Mouse (Mus musculus): ENCODE data around the gene Pnma1. TPM values are rescaled to one million over a fixed set of nuclear protein-coding genes. Genes with fewer than 3 reads are reported as not detected.
A peak's percentile ranks its signal among the peaks of the same experiment; 100 is the strongest.

Gene Pnma1
- polyA plus RNA-seq, 2 experiments, result 0.39 to 0.55 TPM

- no peak overlapping the region for H3K27ac ChIP-seq (replicated peaks; ENCODE audit: low read depth, low read length)
- peaks cover 75% of the 10 kb centered on the region for H3K4me1 ChIP-seq (ENCODE audit: control insufficient read depth, insufficient read depth, low read length)
- 42% methylated on average over 1 of the region's 1 CpGs for WGBS
Measured at GRCm38 (mm10) chr12:84178052-84178451, 29.8 kb upstream of the Pnma1 start.

GRCm38 (mm10) chr12:84176886-84177765 is 28.8 kb upstream of the Pnma1 start:
- no peak overlapping the region for H3K9ac ChIP-seq (ENCODE audit: low read depth, low read length, severe bottlenecking)
- 50% methylated on average over 6 of the region's 6 CpGs for WGBS

More at GRCm38 (mm10) chr12:84178052-84178451, 29.8 kb upstream of the Pnma1 start:
- Histone ChIP-seq H3K27me3 (ENCODE audit: control insufficient read depth, insufficient read depth, low read length) (no peaks in the 10 kb centered on the region), H3K4me2 (replicated peaks; ENCODE audit: low read depth, low read length, severe bottlenecking) (no peak overlapping the region), H3K9ac (ENCODE audit: low read depth, low read length, severe bottlenecking) (no peak overlapping the region), H3K36me3 (ENCODE audit: control insufficient read depth, insufficient read depth, low read length) (peaks cover 12% of the 10 kb centered on the region), H3K9me3 (ENCODE audit: control insufficient read depth, low read length) (no peaks in the 10 kb centered on the region), H3K4me3 (replicated peaks; ENCODE audit: low read length) (no peak overlapping the region)
- ATAC-seq (ENCODE audit: low FRiP score, low read depth), result no peak
- no peak for DNase-seq (ENCODE audit: low spot score)
- no peak for TF ChIP-seq POLR2A (IDR thresholded peaks at IDR 0.05; ENCODE audit: borderline replicate concordance, extremely low read depth, insufficient read depth, insufficient read length)

GRCm38 (mm10) chr12:84176126-84176769 is 28.0 kb upstream of the Pnma1 start:
- no peaks in the 10 kb centered on the region for H3K27me3 ChIP-seq (ENCODE audit: control insufficient read depth, insufficient read depth, low read length)
- H3K9me3 ChIP-seq (ENCODE audit: control insufficient read depth, low read length), result no peaks in the 10 kb centered on the region
- peak; percentile 58 for DNase-seq (ENCODE audit: low spot score)
- H3K36me3 ChIP-seq (ENCODE audit: control insufficient read depth, insufficient read depth, low read length), result peaks cover 28% of the 10 kb centered on the region
- no peak; the same call in 1 of the 2 replicates for ATAC-seq (ENCODE audit: low FRiP score, low read depth)
- WGBS, result 6% methylated on average over 13 of the region's 13 CpGs
- peak overlapping the region; percentile 70 for H3K4me2 ChIP-seq (replicated peaks; ENCODE audit: low read depth, low read length, severe bottlenecking)
- peak overlapping the region; percentile 87 for H3K27ac ChIP-seq (replicated peaks; ENCODE audit: low read depth, low read length)
- H3K4me1 ChIP-seq (ENCODE audit: control insufficient read depth, insufficient read depth, low read length), result peaks cover 64% of the 10 kb centered on the region
- peak overlapping the region; percentile 42 for H3K4me3 ChIP-seq (replicated peaks; ENCODE audit: low read length)
- peak overlapping the region; percentile 63 for H3K9ac ChIP-seq (ENCODE audit: low read depth, low read length, severe bottlenecking)
- no peak for TF ChIP-seq POLR2A (IDR thresholded peaks at IDR 0.05; ENCODE audit: borderline replicate concordance, extremely low read depth, insufficient read depth, insufficient read length)

More at GRCm38 (mm10) chr12:84176886-84177765, 28.8 kb upstream of the Pnma1 start:
- Histone ChIP-seq H3K27ac (replicated peaks; ENCODE audit: low read depth, low read length) (peak overlapping the region; percentile 87), H3K9me3 (ENCODE audit: control insufficient read depth, low read length) (no peaks in the 10 kb centered on the region), H3K4me3 (replicated peaks; ENCODE audit: low read length) (no peak overlapping the region), H3K4me2 (replicated peaks; ENCODE audit: low read depth, low read length, severe bottlenecking) (peak overlapping the region; percentile 70; the same call in 1 of the 2 replicates), H3K27me3 (ENCODE audit: control insufficient read depth, insufficient read depth, low read length) (no peaks in the 10 kb centered on the region), H3K36me3 (ENCODE audit: control insufficient read depth, insufficient read depth, low read length) (peaks cover 20% of the 10 kb centered on the region), H3K4me1 (ENCODE audit: control insufficient read depth, insufficient read depth, low read length) (peaks cover 73% of the 10 kb centered on the region)
- DNase-seq (ENCODE audit: low spot score) (no peak), ATAC-seq (ENCODE audit: low FRiP score, low read depth) (no peak)
- no peak for TF ChIP-seq POLR2A (IDR thresholded peaks at IDR 0.05; ENCODE audit: borderline replicate concordance, extremely low read depth, insufficient read depth, insufficient read length)

GRCm38 (mm10) chr12:84175659-84176061 is 27.4 kb upstream of the Pnma1 start:
- under 1% methylated on average over 13 of the region's 20 CpGs for WGBS
- H3K9ac ChIP-seq (ENCODE audit: low read depth, low read length, severe bottlenecking), result peak overlapping the region; percentile 63
- no peaks in the 10 kb centered on the region for H3K9me3 ChIP-seq (ENCODE audit: control insufficient read depth, low read length)
- peak overlapping the region; percentile 87 for H3K27ac ChIP-seq (replicated peaks; ENCODE audit: low read depth, low read length)
- DNase-seq (ENCODE audit: low spot score), result peak; percentile 82
- peak; percentile 51 for ATAC-seq (ENCODE audit: low FRiP score, low read depth)
- TF ChIP-seq POLR2A (IDR thresholded peaks at IDR 0.05; ENCODE audit: borderline replicate concordance, extremely low read depth, insufficient read depth, insufficient read length), result no peak
- no peaks in the 10 kb centered on the region for H3K27me3 ChIP-seq (ENCODE audit: control insufficient read depth, insufficient read depth, low read length)
- peak overlapping the region; percentile 70 for H3K4me2 ChIP-seq (replicated peaks; ENCODE audit: low read depth, low read length, severe bottlenecking)
- H3K4me3 ChIP-seq (replicated peaks; ENCODE audit: low read length), result peak overlapping the region; percentile 42
- peaks cover 34% of the 10 kb centered on the region for H3K36me3 ChIP-seq (ENCODE audit: control insufficient read depth, insufficient read depth, low read length)
- H3K4me1 ChIP-seq (ENCODE audit: control insufficient read depth, insufficient read depth, low read length), result peaks cover 58% of the 10 kb centered on the region

- H3K4me1 ChIP-seq (ENCODE audit: control insufficient read depth, insufficient read depth, low read length), result peaks cover 50% of the 10 kb centered on the region
- no peak for ATAC-seq (ENCODE audit: low FRiP score, low read depth)
Measured at GRCm38 (mm10) chr12:84174871-84175270, 26.6 kb upstream of the Pnma1 start.

More at GRCm38 (mm10) chr12:84174871-84175270, 26.6 kb upstream of the Pnma1 start:
- Histone ChIP-seq H3K9me3 (ENCODE audit: control insufficient read depth, low read length) (no peaks in the 10 kb centered on the region), H3K4me3 (replicated peaks; ENCODE audit: low read length) (0 out of 2 replicates have a peak overlapping the region, but pooled peaks have one; percentile 42), H3K9ac (ENCODE audit: low read depth, low read length, severe bottlenecking) (no peak overlapping the region), H3K27me3 (ENCODE audit: control insufficient read depth, insufficient read depth, low read length) (no peaks in the 10 kb centered on the region), H3K36me3 (ENCODE audit: control insufficient read depth, insufficient read depth, low read length) (peaks cover 35% of the 10 kb centered on the region), H3K27ac (replicated peaks; ENCODE audit: low read depth, low read length) (peak overlapping the region; percentile 87; the same call in 1 of the 2 replicates), H3K4me2 (replicated peaks; ENCODE audit: low read depth, low read length, severe bottlenecking) (peak overlapping the region; percentile 70)
- TF ChIP-seq POLR2A (IDR thresholded peaks at IDR 0.05; ENCODE audit: borderline replicate concordance, extremely low read depth, insufficient read depth, insufficient read length), result no peak
- 67% methylated on average over 6 of the region's 6 CpGs for WGBS
- peak; percentile 53 for DNase-seq (ENCODE audit: low spot score)

All from limb, embryonic 14.5 days (tissue).